Mouse (Mus musculus) right cerebral cortex, adult 18-20 months (tissue): ENCODE results near the gene Ppargc1a.

Experiments
- DNase-seq: peaks from one replicate; pipeline ENCODE4 v3.0.0; 2022; ENCODE audit warnings: mixed read lengths

Gene Ppargc1a

GRCm38 (mm10) chr5:51497910-51498517 is 69.5 kb downstream of the Ppargc1a start:
- no peak for DNase-seq

- no peak for DNase-seq
Observed at GRCm38 (mm10) chr5:51495446-51495845, 72.1 kb downstream of the Ppargc1a start.

GRCm38 (mm10) chr5:51494358-51494876 is 73.1 kb downstream of the Ppargc1a start:
- no peak for DNase-seq

- DNase-seq: no peak
Observed at GRCm38 (mm10) chr5:51483768-51484167, 83.8 kb downstream of the Ppargc1a start.

GRCm38 (mm10) chr5:51479859-51480258 is 87.7 kb downstream of the Ppargc1a start:
- DNase-seq: no peak

GRCm38 (mm10) chr5:51479456-51479855 is 88.1 kb downstream of the Ppargc1a start:
- no peak for DNase-seq

- no peak for DNase-seq
Observed at GRCm38 (mm10) chr5:51478319-51478994, 89.1 kb downstream of the Ppargc1a start.

GRCm38 (mm10) chr5:51477140-51477539 is 90.4 kb downstream of the Ppargc1a start:
- no peak for DNase-seq

- DNase-seq: no peak
Observed at GRCm38 (mm10) chr5:51475034-51475541, 92.4 kb downstream of the Ppargc1a start.

- no peak for DNase-seq
Observed at GRCm38 (mm10) chr5:51471614-51472013, 95.9 kb downstream of the Ppargc1a start.

GRCm38 (mm10) chr5:51466036-51466435 is 101.5 kb downstream of the Ppargc1a start:
- no peak for DNase-seq

GRCm38 (mm10) chr5:51452033-51452432 is 115.5 kb downstream of the Ppargc1a start:
- DNase-seq: no peak

GRCm38 (mm10) chr5:51447631-51448030 is 119.9 kb downstream of the Ppargc1a start:
- DNase-seq: no peak

- no peak for DNase-seq
Observed at GRCm38 (mm10) chr5:51446299-51447090, 121.0 kb downstream of the Ppargc1a start.

- DNase-seq: no peak
Observed at GRCm38 (mm10) chr5:51445726-51446125, 121.8 kb downstream of the Ppargc1a start.

- DNase-seq: no peak
Observed at GRCm38 (mm10) chr5:51439773-51440172, 127.8 kb downstream of the Ppargc1a start.

- peak; percentile 29 for DNase-seq
Observed at GRCm38 (mm10) chr5:51433905-51434304, 133.6 kb downstream of the Ppargc1a start.

- DNase-seq: no peak
Observed at GRCm38 (mm10) chr5:51432532-51432931, 135.0 kb downstream of the Ppargc1a start.

GRCm38 (mm10) chr5:51432031-51432430 is 135.5 kb downstream of the Ppargc1a start:
- DNase-seq: no peak

- DNase-seq: no peak
Observed at GRCm38 (mm10) chr5:51426406-51426805, 141.1 kb downstream of the Ppargc1a start.

GRCm38 (mm10) chr5:51416377-51416776 is 151.1 kb downstream of the Ppargc1a start:
- DNase-seq: no peak

- DNase-seq: no peak
Observed at GRCm38 (mm10) chr5:51415456-51415855, 152.1 kb downstream of the Ppargc1a start.
